Mouse (Mus musculus) lung, postnatal 0 days (tissue): ENCODE results near the gene Jph4. TPM values are rescaled to one million over a fixed set of nuclear protein-coding genes. Genes with fewer than 3 reads are reported as not detected.

ENCODE experiments used
- ATAC-seq: fragments of 200-750 bp; cut with Nextera tagmentation; 2 replicates; pipeline ENCODE4 v1.8.0; 2017; ENCODE audit warnings: moderate library complexity
- DNase-seq: peaks from one replicate; pipeline ENCODE4 v3.0.0-alpha.2; 2016; ENCODE audit warnings: low spot score
- H3K27ac ChIP-seq: fragments of 300-500 bp; sonication (generic); 2 replicates; pipeline ENCODE4 v1.5.1; 2014; ENCODE audit warnings: antibody characterized with exemption, mild to moderate bottlenecking, low read length, mixed read lengths
- H3K27me3 ChIP-seq: fragments of 300-500 bp; sonication (generic); replicated peaks from 2 replicates; pipeline ENCODE4 v1.6.1; 2014; ENCODE audit warnings: low read length, mixed read lengths; ENCODE audit not compliant: insufficient read depth
- H3K36me3 ChIP-seq: fragments of 300-500 bp; sonication (generic); 2 replicates; pipeline ENCODE4 v1.6.1; 2014; ENCODE audit warnings: low read length, mixed read lengths; ENCODE audit not compliant: insufficient read depth
- H3K4me1 ChIP-seq: fragments of 300-500 bp; sonication (generic); 2 replicates; pipeline ENCODE4 v1.6.1; 2014; ENCODE audit warnings: antibody characterized with exemption, low read depth, low read length, mixed read lengths; ENCODE audit not compliant: insufficient read depth
- H3K4me2 ChIP-seq: fragments of 300-500 bp; sonication (generic); replicated peaks from 2 replicates; pipeline ENCODE4 v1.6.1; 2014; ENCODE audit warnings: low read depth, mild to moderate bottlenecking, low read length, moderate library complexity, mixed read lengths
- H3K4me3 ChIP-seq: fragments of 300-500 bp; sonication (generic); 2 replicates; pipeline ENCODE4 v1.5.1; 2014; ENCODE audit warnings: low read depth, low read length
- H3K9ac ChIP-seq: fragments of 300-500 bp; sonication (generic); replicated peaks from 2 replicates; pipeline ENCODE4 v1.6.1; 2014; ENCODE audit warnings: low read depth, mild to moderate bottlenecking
- H3K9me3 ChIP-seq: fragments of 300-500 bp; sonication (generic); 2 replicates; pipeline ENCODE4 v1.6.1; 2016; ENCODE audit warnings: low read length, mixed read lengths
- CTCF ChIP-seq: IDR thresholded peaks from 2 replicates; pipeline ENCODE4 v1.5.1; 2016; ENCODE audit warnings: antibody characterized with exemption, mild to moderate bottlenecking
- EP300 ChIP-seq: IDR thresholded peaks from 2 replicates; pipeline ENCODE4 v1.6.1; 2016; ENCODE audit warnings: antibody characterized with exemption, mild to moderate bottlenecking, control low read depth
- WGBS: fragments of 180-500 bp; shearing (Covaris S2); extraction: QIAGEN DNeasy Blood & Tissue Kit; methylation state at CpG from one replicate; pipeline ENCODE4 v1.1.7; 2014; 5-methylcytosine and 5-hydroxymethylcytosine counted together
- polyA plus RNA-seq: library from polyadenylated mRNA; unstranded; fragments of >200 nt; fragmentation: Nextera tagmentation; extraction: Ambion mirVana; gene quantifications from 2 replicates; pipeline ENCODE4 v1.2.1, GENCODE M21; 2015

Jph4 gene
- polyA plus RNA-seq, 1 experiment from 2014 or later = 0.08 TPM

- TF ChIP-seq CTCF (peak; percentile 49), EP300 (no peak)
- ATAC-seq (peak; percentile 84), DNase-seq (peak; percentile 89)
- Histone ChIP-seq H3K9me3 (no peaks in the 10 kb centered on the region), H3K4me3 (peak within 1 kb of the TSS; percentile 54), H3K36me3 (0 out of 2 replicates have a peak, but pooled peaks cover 2% of the 10 kb centered on the region), H3K9ac (peak within 1 kb of the TSS; percentile 48), H3K27ac (peak within 1 kb of the TSS; percentile 32; the same call in 1 of the 2 replicates), H3K27me3 (peaks cover 14% of the 10 kb centered on the region; the same call in 1 of the 2 replicates), H3K4me2 (peak within 1 kb of the TSS; percentile 94), H3K4me1 (0 out of 2 replicates have a peak, but pooled peaks cover 4% of the 10 kb centered on the region)
- 1% methylated on average over 39 of the region's 39 CpGs for WGBS
Observed at GRCm38 (mm10) chr14:55105836-55106809, 10.6 kb downstream of the Jph4 start, which contains the start of gene Ap1g2. TSS of gene Ap1g2 (minus strand) at chr14:55106593.

- Histone ChIP-seq H3K4me1 (0 out of 2 replicates have a peak, but pooled peaks cover 4% of the 10 kb centered on the region), H3K9me3 (no peaks in the 10 kb centered on the region), H3K4me3 (peak overlapping the region; percentile 54), H3K4me2 (peak overlapping the region; percentile 94), H3K27me3 (peaks cover 9% of the 10 kb centered on the region; the same call in 1 of the 2 replicates), H3K9ac (no peak overlapping the region), H3K27ac (no peak overlapping the region), H3K36me3 (0 out of 2 replicates have a peak, but pooled peaks cover 2% of the 10 kb centered on the region)
- ATAC-seq (no peak), DNase-seq (no peak)
- WGBS = 8% methylated on average over 7 of the region's 7 CpGs
- TF ChIP-seq CTCF = no peak
- TF ChIP-seq EP300 = no peak
Observed at GRCm38 (mm10) chr14:55105386-55105785, 11.3 kb downstream of the Jph4 start.

GRCm38 (mm10) chr14:55104365-55104764, 12.4 kb downstream of the Jph4 start:
- no peak overlapping the region for H3K27ac ChIP-seq

GRCm38 (mm10) chr14:55102253-55102785, 14.4 kb downstream of the Jph4 start:
- no peak overlapping the region for H3K27ac ChIP-seq
- no peaks in the 10 kb centered on the region for H3K9me3 ChIP-seq
- peaks cover 7% of the 10 kb centered on the region; the same call in 1 of the 2 replicates for H3K36me3 ChIP-seq
- 79% methylated on average over 14 of the region's 15 CpGs for WGBS
- no peak for TF ChIP-seq CTCF
- TF ChIP-seq EP300 = no peak
- H3K4me3 ChIP-seq = no peak overlapping the region
- H3K27me3 ChIP-seq = no peaks in the 10 kb centered on the region
- no peak for ATAC-seq
- no peak for DNase-seq
- no peak overlapping the region for H3K4me2 ChIP-seq
- no peak overlapping the region for H3K9ac ChIP-seq
- 0 out of 2 replicates have a peak, but pooled peaks cover 8% of the 10 kb centered on the region for H3K4me1 ChIP-seq

More at GRCm38 (mm10) chr14:55104365-55104764, 12.4 kb downstream of the Jph4 start:
- Histone ChIP-seq H3K36me3 (peaks cover 7% of the 10 kb centered on the region; the same call in 1 of the 2 replicates), H3K9ac (no peak overlapping the region), H3K4me3 (no peak overlapping the region), H3K4me2 (no peak overlapping the region), H3K27me3 (no peaks in the 10 kb centered on the region), H3K4me1 (0 out of 2 replicates have a peak, but pooled peaks cover 4% of the 10 kb centered on the region), H3K9me3 (no peaks in the 10 kb centered on the region)
- ATAC-seq (no peak), DNase-seq (no peak)
- no peak for TF ChIP-seq CTCF
- TF ChIP-seq EP300 = no peak
- WGBS = 88% methylated on average over 18 of the region's 18 CpGs

GRCm38 (mm10) chr14:55101592-55101991, 15.1 kb downstream of the Jph4 start:
- Histone ChIP-seq H3K4me1 (0 out of 2 replicates have a peak, but pooled peaks cover 8% of the 10 kb centered on the region), H3K9me3 (no peaks in the 10 kb centered on the region), H3K27me3 (no peaks in the 10 kb centered on the region), H3K4me3 (no peak overlapping the region), H3K4me2 (no peak overlapping the region), H3K9ac (no peak overlapping the region), H3K36me3 (peaks cover 7% of the 10 kb centered on the region; the same call in 1 of the 2 replicates), H3K27ac (no peak overlapping the region)
- ATAC-seq (no peak), DNase-seq (peak; percentile 68)
- WGBS = 50% methylated on average over 4 of the region's 4 CpGs
- TF ChIP-seq EP300 = no peak
- peak; percentile 79 for TF ChIP-seq CTCF

- peak; percentile 62 for ATAC-seq
Observed at GRCm38 (mm10) chr14:55098067-55098466, 18.7 kb downstream of the Jph4 start.

More at GRCm38 (mm10) chr14:55098067-55098466, 18.7 kb downstream of the Jph4 start:
- H3K9me3 ChIP-seq = no peaks in the 10 kb centered on the region
- H3K36me3 ChIP-seq = peaks cover 7% of the 10 kb centered on the region; the same call in 1 of the 2 replicates
- peak overlapping the region; percentile 63; the same call in 1 of the 2 replicates for H3K27ac ChIP-seq
- peak; percentile 82 for DNase-seq
- H3K4me3 ChIP-seq = no peak overlapping the region
- peaks cover 8% of the 10 kb centered on the region; the same call in 1 of the 2 replicates for H3K4me1 ChIP-seq
- no peak overlapping the region for H3K4me2 ChIP-seq
- H3K9ac ChIP-seq = no peak overlapping the region
- H3K27me3 ChIP-seq = no peaks in the 10 kb centered on the region
- 40% methylated on average over 4 of the region's 4 CpGs for WGBS
- peak; percentile 11; the same call in 1 of the 2 replicates for TF ChIP-seq EP300
- peak; percentile 81 for TF ChIP-seq CTCF
